Mouse (Mus musculus) liver, embryonic 15.5 days (tissue): ENCODE data around the gene Stxbp1. TPM values are rescaled to one million over a fixed set of nuclear protein-coding genes. Genes with fewer than 3 reads are reported as not detected.
A peak's percentile ranks its signal among the peaks of the same experiment; 100 is the strongest.

ENCODE experiments used
- ATAC-seq: fragments of 200-750 bp; cut with Nextera tagmentation; 2 replicates; pipeline ENCODE4 v1.8.0; 2017; ENCODE audit warnings: moderate number of reproducible peaks, mild to moderate bottlenecking, moderate library complexity; ENCODE audit not compliant: insufficient read depth
- H3K27ac ChIP-seq: fragments of 300-500 bp; sonication (generic); replicated peaks from 2 replicates; pipeline ENCODE4 v1.5.1; 2015; ENCODE audit warnings: mild to moderate bottlenecking, inconsistent platforms
- H3K27me3 ChIP-seq: fragments of 300-500 bp; sonication (generic); 2 replicates; pipeline ENCODE4 v1.6.1; 2015; ENCODE audit warnings: mild to moderate bottlenecking, inconsistent platforms
- H3K36me3 ChIP-seq: fragments of 300-500 bp; sonication (generic); replicated peaks from 2 replicates; pipeline ENCODE4 v1.6.1; 2015; ENCODE audit warnings: moderate library complexity, mild to moderate bottlenecking, inconsistent platforms
- H3K4me1 ChIP-seq: fragments of 300-500 bp; sonication (generic); replicated peaks from 2 replicates; pipeline ENCODE4 v1.6.1; 2015; ENCODE audit warnings: inconsistent platforms
- H3K4me2 ChIP-seq: fragments of 300-500 bp; sonication (generic); 2 replicates; pipeline ENCODE4 v1.6.1; 2015; ENCODE audit warnings: moderate library complexity, mild to moderate bottlenecking, inconsistent platforms
- H3K4me3 ChIP-seq: fragments of 300-500 bp; sonication (generic); replicated peaks from 2 replicates; pipeline ENCODE4 v1.5.1; 2015; ENCODE audit warnings: mild to moderate bottlenecking, inconsistent platforms
- H3K9ac ChIP-seq: fragments of 300-500 bp; sonication (generic); 2 replicates; pipeline ENCODE4 v1.6.1; 2015; ENCODE audit warnings: moderate library complexity, mild to moderate bottlenecking, inconsistent platforms
- H3K9me3 ChIP-seq: fragments of 300-500 bp; sonication (generic); replicated peaks from 2 replicates; pipeline ENCODE4 v1.6.1; 2016; ENCODE audit warnings: inconsistent platforms
- WGBS: fragments of 180-500 bp; shearing (Covaris S2); methylation state at CpG from one replicate; pipeline ENCODE4 v1.1.7; 2015; ENCODE audit warnings: mixed read lengths; ENCODE audit not compliant: insufficient replicate concordance; 5-methylcytosine and 5-hydroxymethylcytosine counted together
- polyA plus RNA-seq: library from polyadenylated mRNA; unstranded; fragments of >200 nt; fragmentation: Nextera tagmentation; extraction: Ambion mirVana; gene quantifications from 2 replicates; pipeline ENCODE4 v1.2.1, GENCODE M21; 2015

Stxbp1 gene
- polyA plus RNA-seq, 1 experiment from 2014 or later = 2.4 TPM

DNA sequence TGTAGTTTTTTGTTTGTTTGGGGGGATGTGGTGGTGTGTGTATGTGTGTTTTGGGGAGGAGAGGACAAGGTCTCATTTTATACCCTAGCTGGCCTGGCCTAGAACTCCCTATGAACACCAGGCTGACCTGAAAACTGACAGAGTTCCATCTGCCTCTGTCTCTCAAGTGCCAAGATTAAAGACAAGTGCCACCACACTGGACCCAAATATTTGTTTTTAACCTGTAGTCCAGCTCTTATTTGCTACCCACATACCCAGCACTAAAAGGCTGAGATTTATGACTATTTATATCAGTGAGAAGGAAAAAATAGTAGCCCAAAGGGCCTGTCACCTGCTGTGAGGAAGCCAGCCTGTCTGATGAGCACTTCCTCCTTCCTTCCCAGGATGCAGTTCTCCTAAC, 11.5 kb downstream of the Stxbp1 start:
- ATAC-seq = no peak
- Histone ChIP-seq H3K4me1 (peaks cover 22% of the 10 kb centered on the region), H3K4me3 (no peak overlapping the region), H3K27me3 (no peaks in the 10 kb centered on the region), H3K4me2 (no peak overlapping the region), H3K9me3 (no peaks in the 10 kb centered on the region), H3K27ac (peak overlapping the region; percentile 14; the same call in 1 of the 2 replicates), H3K9ac (no peak overlapping the region), H3K36me3 (no peaks in the 10 kb centered on the region)

DNA sequence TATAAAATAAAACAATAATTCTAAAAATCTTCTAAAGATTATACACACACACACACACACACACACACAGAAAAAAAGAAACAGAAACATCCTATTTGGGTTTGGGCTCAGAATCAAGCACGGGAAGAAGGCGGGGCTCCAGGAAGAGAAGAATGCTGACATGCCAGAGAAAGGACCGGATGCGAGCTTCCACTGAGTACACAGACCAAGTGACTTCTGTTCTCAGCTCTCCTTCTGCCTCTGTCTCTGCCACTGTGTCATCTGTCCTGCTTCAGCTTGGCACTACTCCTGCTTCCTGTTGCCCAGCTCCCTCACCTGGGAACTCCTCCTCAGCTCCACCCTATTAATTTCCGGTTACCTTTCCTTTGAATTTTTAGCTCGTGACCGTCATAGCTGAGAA, 12.5 kb downstream of the Stxbp1 start:
- no peak overlapping the region for H3K9ac ChIP-seq
- ATAC-seq = no peak

DNA sequence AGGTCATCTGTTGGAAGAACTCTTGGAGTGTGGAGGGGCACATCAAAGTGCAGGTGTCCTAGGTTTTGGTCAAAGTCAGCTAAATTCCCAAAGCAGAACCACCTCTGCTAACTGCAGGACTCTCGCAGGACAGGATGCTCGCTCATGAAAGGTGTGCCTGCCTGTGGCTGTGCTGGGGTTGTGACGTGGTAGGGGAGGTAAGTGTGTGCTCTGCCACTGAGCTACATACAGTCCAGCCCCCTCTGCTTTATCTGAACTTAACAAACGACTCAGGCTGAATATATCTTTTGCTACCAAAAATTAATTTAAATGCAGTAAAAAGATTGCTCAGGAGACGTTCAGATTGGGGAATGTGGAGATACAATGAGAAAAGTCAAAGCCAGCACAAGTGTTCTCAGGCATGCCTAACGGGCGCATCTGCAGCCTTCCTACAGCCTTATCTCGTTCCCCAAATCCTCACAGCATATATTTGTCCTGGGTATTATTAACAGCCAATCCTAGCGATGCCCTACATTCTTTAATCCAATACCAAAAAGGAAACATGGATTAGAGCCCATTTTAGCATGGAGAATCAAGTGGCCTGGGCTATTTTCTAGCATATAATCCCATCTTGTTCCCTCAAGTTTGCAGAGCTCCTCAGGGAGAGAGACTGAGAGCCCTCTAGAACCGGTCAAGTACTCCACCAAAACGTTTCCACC, 17.9 kb downstream of the Stxbp1 start:
- Histone ChIP-seq H3K4me3 (no peak overlapping the region), H3K27ac (no peak overlapping the region), H3K9ac (no peak overlapping the region), H3K27me3 (no peaks in the 10 kb centered on the region), H3K4me2 (no peak overlapping the region), H3K4me1 (peaks cover 3% of the 10 kb centered on the region; the same call in 1 of the 2 replicates), H3K9me3 (no peaks in the 10 kb centered on the region), H3K36me3 (no peaks in the 10 kb centered on the region)
- WGBS = 34% methylated on average over 11 of the region's 11 CpGs
- no peak for ATAC-seq

More for the DNA sequence above, 12.5 kb downstream of the Stxbp1 start:
- WGBS = 31% methylated on average over 7 of the region's 7 CpGs
- Histone ChIP-seq H3K4me2 (no peak overlapping the region), H3K4me3 (no peak overlapping the region), H3K27me3 (no peaks in the 10 kb centered on the region), H3K36me3 (no peaks in the 10 kb centered on the region), H3K9me3 (no peaks in the 10 kb centered on the region), H3K27ac (peak overlapping the region; percentile 14; the same call in 1 of the 2 replicates), H3K4me1 (peaks cover 22% of the 10 kb centered on the region)

DNA sequence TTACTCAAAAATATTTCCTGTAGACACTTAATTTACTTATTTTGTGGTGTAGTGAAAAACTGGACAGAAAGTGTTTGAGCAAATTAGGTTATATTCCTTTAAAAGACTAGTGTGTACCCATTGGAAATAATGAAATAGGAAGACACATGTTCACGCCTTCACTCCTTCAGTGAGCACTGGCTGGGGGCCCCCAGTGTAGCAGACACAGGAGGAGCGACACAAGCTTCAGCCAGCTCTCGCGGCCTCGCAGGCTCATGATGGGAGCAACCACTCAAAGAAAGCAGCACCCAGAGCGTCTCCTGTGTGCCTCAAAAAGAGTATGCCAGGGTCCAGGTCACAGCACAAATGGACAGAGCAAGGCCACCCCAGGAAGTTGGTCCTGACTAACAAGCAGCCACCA, 21.2 kb downstream of the Stxbp1 start:
- Histone ChIP-seq H3K4me1 (peaks cover 3% of the 10 kb centered on the region; the same call in 1 of the 2 replicates), H3K27me3 (no peaks in the 10 kb centered on the region), H3K9me3 (no peaks in the 10 kb centered on the region), H3K4me3 (no peak overlapping the region), H3K4me2 (no peak overlapping the region), H3K27ac (no peak overlapping the region), H3K36me3 (no peaks in the 10 kb centered on the region), H3K9ac (no peak overlapping the region)
- ATAC-seq = no peak
- WGBS = 72% methylated on average over 6 of the region's 6 CpGs

DNA sequence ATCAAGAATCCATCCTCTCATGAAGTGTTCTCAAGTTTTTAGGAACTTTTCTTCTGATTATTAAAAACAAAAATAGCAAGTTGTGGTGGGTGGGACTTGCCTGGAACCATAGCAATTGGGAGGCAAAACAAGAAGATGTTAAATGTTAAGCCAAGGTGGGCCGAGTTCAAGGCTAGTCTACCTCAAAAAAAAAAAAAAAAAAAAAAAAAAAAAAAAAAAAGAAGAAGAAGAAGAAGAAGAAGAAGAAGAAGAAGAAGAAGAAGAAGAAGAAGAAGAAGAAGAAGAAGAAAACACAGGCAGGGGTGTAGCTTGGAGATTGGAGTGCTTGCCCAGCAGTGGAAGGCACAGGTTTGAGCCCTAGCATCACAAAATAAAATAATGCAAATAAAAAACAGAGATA, 22.3 kb downstream of the Stxbp1 start:
- Histone ChIP-seq H3K27me3 (no peaks in the 10 kb centered on the region), H3K36me3 (no peaks in the 10 kb centered on the region), H3K9me3 (no peaks in the 10 kb centered on the region), H3K4me1 (peaks cover 3% of the 10 kb centered on the region; the same call in 1 of the 2 replicates), H3K27ac (no peak overlapping the region), H3K9ac (no peak overlapping the region), H3K4me2 (no peak overlapping the region), H3K4me3 (no peak overlapping the region)
- 71% methylated on average over 1 of the region's 1 CpGs for WGBS
- ATAC-seq = no peak

DNA sequence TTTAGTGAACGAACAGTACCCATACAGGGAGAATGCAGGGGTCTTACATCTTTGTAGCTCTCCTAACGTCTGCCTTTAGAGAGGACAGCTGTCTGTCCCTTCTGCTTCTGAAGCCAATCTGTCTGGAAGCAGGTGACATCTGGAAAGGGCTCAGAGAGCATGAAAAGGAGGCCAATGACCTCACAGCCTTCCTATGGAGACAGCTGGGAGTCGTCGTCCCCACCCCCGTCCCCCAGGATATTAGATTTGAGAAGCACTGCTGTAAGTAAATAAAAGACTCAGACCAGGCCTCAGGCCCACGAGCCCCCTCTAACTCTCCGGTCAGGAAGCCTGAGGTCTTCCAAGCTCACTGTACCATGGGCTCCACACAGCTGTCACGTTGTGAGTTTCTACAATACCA, 22.9 kb downstream of the Stxbp1 start:
- Histone ChIP-seq H3K27ac (no peak overlapping the region), H3K36me3 (no peaks in the 10 kb centered on the region), H3K4me2 (no peak overlapping the region), H3K4me3 (no peak overlapping the region), H3K4me1 (peaks cover 3% of the 10 kb centered on the region; the same call in 1 of the 2 replicates), H3K9ac (no peak overlapping the region), H3K27me3 (no peaks in the 10 kb centered on the region), H3K9me3 (no peaks in the 10 kb centered on the region)
- no peak for ATAC-seq
- WGBS = 58% methylated on average over 8 of the region's 8 CpGs

DNA sequence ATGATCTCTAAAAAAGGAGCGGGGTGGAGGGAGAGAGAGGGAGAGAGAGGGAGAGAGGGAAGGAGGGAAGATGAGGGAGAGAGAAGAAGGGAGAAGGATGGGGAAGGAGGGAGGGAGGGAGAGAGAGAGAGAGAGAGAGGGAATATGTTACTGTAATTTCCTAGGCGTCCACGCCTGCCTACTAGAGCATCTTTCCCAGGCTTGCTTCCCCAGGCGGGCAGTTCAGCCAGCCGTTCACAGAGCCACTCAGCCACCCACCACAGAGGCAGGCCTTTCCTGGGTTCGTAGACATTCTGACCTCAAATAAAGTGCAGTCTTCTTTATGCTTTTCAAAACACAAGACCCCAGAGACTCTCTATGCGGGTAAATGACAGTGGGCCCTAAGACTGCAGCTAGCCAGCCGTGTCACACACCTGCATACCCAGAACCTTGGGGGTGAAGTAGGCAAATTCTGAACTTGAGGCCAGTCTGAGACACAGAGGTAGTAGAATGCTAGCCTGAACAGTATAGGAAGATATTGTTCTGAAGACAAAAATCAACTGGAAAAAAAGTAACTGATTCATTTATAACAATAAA, 23.4 kb downstream of the Stxbp1 start:
- H3K9me3 ChIP-seq = no peaks in the 10 kb centered on the region
- no peak overlapping the region for H3K4me2 ChIP-seq
- H3K4me1 ChIP-seq = peaks cover 3% of the 10 kb centered on the region; the same call in 1 of the 2 replicates
- no peak for ATAC-seq
- no peak overlapping the region for H3K4me3 ChIP-seq
- H3K27ac ChIP-seq = no peak overlapping the region
- no peak overlapping the region for H3K9ac ChIP-seq
- H3K36me3 ChIP-seq = no peaks in the 10 kb centered on the region
- 69% methylated on average over 8 of the region's 8 CpGs for WGBS
- no peaks in the 10 kb centered on the region for H3K27me3 ChIP-seq

DNA sequence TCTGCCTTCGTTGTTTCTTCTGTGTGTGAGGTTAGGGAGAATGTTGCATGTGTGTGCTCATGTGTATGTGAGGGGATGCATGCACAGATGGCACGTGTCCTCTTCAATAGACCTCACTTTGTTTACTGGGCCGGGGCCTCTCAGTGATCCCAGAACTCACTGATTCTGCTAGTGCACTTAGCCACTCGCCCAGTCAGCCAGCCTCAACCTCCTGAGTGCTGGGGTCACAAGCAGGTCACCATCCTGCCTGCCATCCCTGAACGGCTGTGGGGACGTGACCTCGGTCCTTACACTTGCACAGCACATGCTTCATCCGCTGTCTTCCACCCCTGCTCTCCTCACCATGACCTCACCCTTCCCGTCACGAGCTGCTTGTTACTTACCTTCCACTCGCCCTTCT, 23.9 kb downstream of the Stxbp1 start:
- no peak overlapping the region for H3K27ac ChIP-seq
- no peak overlapping the region for H3K4me2 ChIP-seq
- no peaks in the 10 kb centered on the region for H3K9me3 ChIP-seq
- H3K4me3 ChIP-seq = no peak overlapping the region
- no peaks in the 10 kb centered on the region for H3K36me3 ChIP-seq
- no peaks in the 10 kb centered on the region for H3K27me3 ChIP-seq
- ATAC-seq = no peak
- H3K9ac ChIP-seq = no peak overlapping the region
- WGBS = 57% methylated on average over 11 of the region's 11 CpGs
- peaks cover 3% of the 10 kb centered on the region; the same call in 1 of the 2 replicates for H3K4me1 ChIP-seq

DNA sequence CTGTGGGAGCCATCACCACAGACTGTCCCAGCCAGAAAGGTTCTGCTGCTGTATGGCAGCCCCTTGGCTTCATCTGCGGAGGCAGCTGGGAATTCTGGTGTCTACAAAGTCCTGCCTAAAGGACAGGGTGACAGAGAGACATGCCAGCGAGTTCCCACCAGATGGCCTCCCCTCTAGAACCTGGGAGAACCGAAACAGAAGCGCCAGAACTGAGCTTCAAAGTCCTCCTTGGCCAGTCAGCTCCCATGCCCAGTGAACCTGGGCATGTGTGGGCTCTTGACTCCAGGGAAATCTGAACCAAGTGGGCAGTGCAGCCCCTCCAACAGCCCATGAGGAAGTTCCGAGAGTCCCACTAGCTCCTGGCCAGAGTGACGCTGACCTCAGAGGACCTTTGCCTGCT, 24.4 kb downstream of the Stxbp1 start:
- Histone ChIP-seq H3K9ac (no peak overlapping the region), H3K36me3 (no peaks in the 10 kb centered on the region), H3K4me1 (peaks cover 3% of the 10 kb centered on the region; the same call in 1 of the 2 replicates), H3K4me2 (no peak overlapping the region), H3K27ac (no peak overlapping the region), H3K4me3 (no peak overlapping the region), H3K9me3 (no peaks in the 10 kb centered on the region), H3K27me3 (no peaks in the 10 kb centered on the region)
- ATAC-seq = no peak
- WGBS = 78% methylated on average over 6 of the region's 6 CpGs

DNA sequence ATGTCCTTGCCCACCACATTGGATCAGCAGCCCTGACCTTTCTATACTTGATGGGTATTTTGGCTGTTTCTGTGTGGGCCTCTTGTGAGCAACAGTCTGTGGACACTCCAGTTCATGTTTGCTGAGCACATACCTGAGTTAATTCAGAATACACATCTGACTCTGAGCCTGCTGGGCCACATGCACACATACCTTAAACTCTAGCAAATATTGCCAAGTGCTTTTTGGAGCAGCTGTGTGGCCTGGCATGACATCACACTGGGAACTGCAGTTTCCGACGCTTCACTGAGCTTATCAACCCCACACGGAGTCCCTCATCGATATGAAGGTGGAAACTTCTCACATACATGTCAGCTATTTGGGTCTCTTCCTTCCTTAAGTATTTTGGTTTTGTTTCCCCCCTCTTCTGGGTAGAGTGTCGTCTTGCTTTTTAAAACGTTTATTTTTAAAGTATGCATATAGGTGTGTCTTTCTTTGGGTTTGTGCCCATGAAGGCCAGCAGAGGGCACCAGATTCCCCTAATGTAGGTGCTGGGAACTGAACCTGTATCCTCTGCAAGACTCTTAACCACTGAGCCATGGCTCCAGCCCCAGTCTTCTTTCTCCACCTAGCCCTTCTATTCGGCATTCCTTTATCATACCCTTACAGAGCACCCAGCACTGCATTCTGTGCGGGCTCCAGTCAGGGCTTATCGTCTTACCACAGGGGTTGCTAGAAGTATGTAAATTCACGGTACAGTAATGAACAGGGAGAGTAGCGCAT, 25.8 kb downstream of the Stxbp1 start:
- no peak overlapping the region for H3K4me3 ChIP-seq
- peaks cover 3% of the 10 kb centered on the region; the same call in 1 of the 2 replicates for H3K4me1 ChIP-seq
- peak; percentile 28; the same call in 1 of the 2 replicates for ATAC-seq
- 46% methylated on average over 11 of the region's 11 CpGs for WGBS
- no peak overlapping the region for H3K9ac ChIP-seq
- H3K9me3 ChIP-seq = no peaks in the 10 kb centered on the region
- no peaks in the 10 kb centered on the region for H3K36me3 ChIP-seq
- H3K4me2 ChIP-seq = no peak overlapping the region
- H3K27me3 ChIP-seq = no peaks in the 10 kb centered on the region
- no peak overlapping the region for H3K27ac ChIP-seq

DNA sequence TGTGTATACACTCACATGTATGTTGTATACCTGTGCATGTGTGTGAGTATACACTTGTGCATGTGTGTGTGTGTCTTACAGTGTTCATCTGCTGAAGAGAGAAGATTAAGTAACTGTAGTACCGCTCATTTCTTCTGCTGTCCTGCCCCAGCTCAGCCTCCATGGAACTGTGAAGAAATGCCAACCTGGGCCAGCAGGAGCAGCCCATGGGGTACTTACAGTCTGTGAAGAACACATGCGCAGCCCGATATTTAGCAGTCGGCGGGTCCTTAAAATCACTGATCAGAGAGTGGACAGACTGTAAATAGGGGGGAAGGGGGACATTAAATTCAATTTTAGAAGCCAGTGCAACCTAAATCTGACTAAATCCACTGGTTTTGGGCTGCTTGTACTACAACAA, 28.8 kb downstream of the Stxbp1 start:
- Histone ChIP-seq H3K27ac (no peak overlapping the region), H3K36me3 (no peaks in the 10 kb centered on the region), H3K9ac (no peak overlapping the region), H3K4me1 (peaks cover 3% of the 10 kb centered on the region; the same call in 1 of the 2 replicates), H3K27me3 (no peaks in the 10 kb centered on the region), H3K9me3 (no peaks in the 10 kb centered on the region), H3K4me2 (no peak overlapping the region), H3K4me3 (no peak overlapping the region)
- WGBS = 86% methylated on average over 5 of the region's 5 CpGs
- ATAC-seq = no peak
